Mouse (Mus musculus) layer of hippocampus, adult 8-10 months (tissue): ENCODE measurements around the gene Alg9. TPM values are rescaled to one million over a fixed set of nuclear protein-coding genes. Genes with fewer than 3 reads are reported as not detected.

Experiments
- DNase-seq, 2 experiments: peaks; one replicate each; pipeline ENCODE4 v3.0.0; 2022; ENCODE audit warnings: low spot score in 2 of 2
- total RNA-seq, 4 experiments: library from RNA; stranded (reverse); gene quantifications; 2 replicates each; pipeline ENCODE4 v1.2.4; 2022

The Alg9 gene
- total RNA-seq, 4 experiments from 2014 or later, result 21.2 to 34.8 (median 31.2) TPM

DNA sequence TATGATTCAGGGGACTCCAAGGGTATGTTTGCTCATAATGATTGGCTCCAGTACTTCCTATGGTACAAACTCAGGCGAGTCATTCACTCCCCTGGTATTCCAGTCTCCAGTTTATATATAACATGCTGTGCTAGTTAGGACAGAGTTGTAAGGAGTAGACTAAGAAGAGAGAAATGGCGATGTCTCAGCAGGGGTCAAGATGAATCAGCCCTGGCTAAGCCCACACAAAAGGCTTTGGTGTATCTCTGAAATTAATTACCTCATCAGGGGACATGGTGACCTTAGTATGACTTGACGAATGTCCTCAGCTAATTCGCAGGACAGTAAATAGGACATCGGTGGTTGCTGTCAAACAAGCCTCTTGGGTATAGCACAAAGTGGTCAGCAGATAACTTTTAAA, 18.1 kb upstream of the Alg9 start:
- DNase-seq, result no peak

DNA sequence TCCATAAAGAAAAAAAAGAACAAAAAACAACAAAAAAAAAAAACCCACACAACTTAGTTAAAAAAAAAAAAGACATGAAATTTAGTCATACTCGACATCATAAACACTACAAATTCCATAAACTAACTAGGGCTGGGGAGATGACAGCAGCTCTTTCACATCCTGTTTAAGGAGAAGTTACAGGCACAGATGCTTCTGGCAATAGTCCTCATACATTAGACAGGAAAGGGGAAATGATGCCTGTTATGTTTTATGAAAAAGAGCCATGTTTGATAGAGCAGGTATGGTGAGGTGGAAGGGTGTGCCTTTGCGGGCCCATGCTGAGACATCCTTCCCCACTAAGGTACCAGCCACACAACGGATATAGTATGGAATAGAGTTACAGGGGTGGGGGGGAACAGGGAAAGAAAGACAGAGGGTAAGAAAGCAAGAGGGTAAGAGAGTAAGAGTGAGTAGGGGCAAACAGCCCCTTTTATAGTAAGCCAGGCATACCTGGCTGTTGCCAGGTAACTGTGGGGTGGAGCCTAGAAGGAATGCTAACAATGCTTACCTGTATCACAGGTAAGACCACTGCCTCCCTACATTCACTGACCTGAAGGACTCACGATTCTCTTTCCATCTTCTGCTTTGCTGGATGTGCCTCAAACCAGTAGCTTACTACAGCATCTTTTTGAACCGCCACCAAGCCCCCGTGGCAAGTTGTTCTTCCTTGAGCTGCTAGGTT, 13.1 kb upstream of the Alg9 start:
- DNase-seq, result no peak

DNA sequence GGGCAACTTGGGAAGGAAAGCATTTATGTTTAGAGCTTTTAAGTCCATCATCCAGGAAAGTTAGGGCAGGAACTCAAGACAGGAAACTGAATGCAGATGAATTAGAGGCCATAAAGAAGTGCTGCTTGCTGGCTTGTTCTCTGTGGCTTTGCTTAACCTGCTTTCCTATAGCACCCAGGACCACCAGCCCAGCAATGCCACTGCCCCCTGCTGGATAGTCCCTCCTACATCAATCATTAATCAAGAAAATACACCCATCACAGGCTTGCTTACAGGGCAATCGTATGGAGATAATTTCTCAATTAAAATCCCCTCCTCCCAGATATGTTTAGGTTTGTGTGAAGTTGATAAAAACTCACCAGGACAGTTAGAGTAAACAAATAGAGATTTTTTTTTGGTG, 11.5 kb upstream of the Alg9 start:
- no peak for DNase-seq

DNA sequence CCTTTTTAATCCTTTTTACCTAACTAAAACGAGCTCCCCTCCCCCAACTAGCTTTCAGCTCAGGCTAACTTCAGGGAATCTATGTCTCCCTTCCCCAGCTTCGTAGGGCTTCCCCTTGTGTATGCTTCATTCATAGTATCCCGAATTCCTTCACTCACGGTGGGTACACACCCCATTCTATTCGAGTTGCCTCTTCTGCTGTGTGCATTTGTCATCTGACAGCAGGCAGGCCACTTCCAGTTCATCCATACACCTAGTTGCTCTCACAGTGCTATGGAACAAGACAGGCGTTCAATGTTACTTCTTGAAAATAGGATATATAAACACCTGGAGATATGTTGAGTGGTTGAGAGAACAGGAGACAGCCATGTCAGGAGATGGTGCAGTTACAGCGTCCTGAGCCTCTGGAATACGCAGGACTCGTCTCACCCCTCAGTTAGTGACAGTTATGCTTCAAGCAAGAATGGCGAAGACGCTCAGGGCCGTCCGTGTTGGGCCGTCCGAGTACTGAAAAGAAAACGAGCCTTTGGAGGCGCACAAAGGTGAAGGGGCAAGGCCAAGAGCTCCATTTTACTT, 7.2 kb upstream of the Alg9 start:
- no peak for DNase-seq

DNA sequence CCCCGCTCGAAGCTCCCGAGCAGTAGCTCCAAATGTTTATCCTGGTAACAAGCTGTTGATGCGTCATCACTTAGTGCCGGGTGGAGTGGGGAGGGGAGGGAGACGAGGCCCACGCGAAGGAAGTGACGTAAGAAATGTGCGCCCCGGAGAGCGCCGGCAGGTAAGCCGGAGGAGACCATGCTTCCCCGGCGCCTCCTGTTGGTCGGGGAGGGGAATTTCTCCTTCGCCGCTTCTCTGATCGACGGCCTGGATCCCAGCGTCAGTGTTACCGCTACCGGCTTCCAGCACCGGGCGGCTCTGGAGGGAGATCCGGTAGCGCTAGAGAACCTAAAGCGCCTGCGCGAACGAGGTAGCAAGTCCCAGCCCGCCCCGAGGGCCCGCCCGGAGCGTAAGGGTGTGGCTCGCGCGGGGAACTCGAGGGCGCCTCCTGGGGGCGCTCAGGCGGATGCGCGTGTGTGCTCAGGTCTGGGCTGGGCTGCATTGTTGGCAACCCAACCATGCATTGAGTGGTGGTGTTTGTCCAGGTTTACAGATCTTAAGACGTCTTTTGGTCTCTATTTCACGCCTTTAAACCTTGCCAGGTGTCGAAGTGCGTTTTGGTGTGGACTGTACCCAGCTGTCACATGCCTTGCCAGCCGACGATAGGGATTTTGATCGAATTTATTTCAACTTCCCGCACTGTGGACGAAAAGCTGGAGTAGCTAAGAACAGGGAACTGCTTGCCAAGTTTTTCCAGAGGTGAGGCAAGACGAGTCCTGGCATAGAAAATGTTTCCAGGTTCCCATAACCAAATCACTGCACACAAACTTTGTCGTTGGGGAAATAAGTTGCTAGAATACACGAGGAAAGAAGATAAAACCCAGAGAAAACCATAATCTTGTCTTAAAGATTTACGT, 6.5 kb upstream of the Alg9 start, which contains the start of gene Fdxacb1:
TSS of gene Fdxacb1 (plus strand) at position 130 of the 896 bp plus-strand sequence.
- DNase-seq, result peak; percentile 98 to 99

DNA sequence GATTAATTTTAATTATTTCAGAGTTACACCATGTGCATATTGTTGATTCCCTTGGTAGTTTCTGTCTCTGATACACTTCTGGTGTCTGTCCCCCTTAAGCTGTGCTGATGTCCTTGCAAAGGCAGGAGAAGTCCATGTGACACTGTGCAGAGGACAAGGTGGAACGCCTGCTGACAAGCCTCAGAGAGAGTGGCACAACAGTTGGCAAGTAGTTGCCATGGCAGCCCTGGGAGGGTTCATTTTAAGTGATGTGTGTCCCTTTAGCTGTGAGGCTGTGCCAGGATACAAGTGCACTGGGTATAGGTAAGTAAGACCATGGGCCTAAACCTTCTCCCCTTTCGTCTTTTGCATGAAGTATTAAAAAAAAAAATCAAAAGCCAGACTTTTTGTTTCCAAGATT, 4.8 kb upstream of the Alg9 start:
- DNase-seq, result no peak

DNA sequence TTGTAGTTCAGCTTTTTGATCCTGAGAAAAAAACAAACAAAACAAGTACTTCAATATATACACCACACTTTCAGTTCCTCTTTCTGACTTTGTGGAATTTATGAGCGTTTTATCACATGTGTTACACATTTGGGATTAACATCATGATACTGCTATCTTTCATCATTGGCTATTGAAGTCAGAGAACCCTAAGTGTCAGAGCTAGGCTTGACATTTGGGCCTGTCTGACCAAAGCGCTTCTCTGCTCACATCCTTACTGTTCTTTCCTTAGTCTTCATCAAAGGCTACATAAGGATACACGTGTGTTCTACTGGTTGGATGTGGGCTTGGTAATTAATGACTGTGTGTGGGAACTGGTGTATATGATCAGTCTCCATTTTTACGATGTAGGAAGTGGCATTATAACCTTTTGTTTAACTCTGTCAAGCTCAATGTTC, 775 bp upstream of the Alg9 start:
- no peak for DNase-seq

DNA sequence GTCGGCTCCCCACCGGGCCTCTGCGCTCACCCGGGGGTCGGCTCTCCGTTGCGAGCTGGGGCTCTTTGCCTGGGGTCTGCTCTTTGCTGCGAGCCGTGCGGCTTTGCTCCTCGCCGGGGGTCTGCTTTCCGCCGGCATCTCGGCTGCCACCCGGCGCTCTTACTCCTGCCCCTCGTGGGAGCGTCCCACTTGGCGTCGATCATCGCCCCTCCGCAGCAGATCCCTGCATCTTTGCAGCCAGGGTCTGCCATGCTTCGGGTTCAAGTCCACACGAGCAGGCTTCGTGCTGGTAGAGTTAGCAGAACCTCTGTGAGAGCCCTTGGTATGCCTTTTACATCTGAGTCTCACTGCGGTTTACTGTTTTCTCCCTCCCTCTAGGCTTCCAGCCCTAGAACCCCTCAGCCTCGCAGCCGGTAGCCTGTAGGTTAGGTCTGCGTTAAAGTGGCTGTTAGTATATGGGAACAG, 875 bp downstream of the Alg9 start:
- DNase-seq, result no peak

DNA sequence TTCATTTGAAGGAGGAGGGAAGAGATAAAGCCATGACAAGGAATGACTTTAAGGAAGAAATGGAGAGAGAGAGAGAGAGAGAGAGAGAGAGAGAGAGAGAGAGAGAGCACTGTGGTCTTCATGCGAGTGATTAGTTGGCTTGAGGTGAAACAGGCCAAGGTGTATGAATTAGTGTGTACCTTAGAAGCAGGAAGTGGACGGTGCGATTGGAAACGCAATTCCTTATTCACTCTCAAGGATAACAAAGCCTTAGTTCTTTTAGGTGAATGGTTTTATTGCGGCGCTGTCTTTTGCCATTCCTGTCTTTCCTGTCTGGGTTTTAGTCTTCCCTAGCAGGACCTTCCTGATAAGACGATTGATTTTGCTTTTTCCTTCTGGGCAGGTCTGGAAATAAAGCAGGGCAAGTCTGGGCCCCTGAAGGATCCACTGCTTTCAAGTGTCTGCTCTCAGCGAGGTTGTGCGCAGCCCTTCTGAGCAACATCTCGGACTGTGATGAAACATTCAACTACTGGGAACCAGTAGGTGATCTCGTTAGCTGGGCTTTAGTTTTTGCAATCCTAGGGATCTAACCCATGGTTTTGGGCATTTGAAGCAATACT, 1.4 kb downstream of the Alg9 start:
- no peak for DNase-seq

DNA sequence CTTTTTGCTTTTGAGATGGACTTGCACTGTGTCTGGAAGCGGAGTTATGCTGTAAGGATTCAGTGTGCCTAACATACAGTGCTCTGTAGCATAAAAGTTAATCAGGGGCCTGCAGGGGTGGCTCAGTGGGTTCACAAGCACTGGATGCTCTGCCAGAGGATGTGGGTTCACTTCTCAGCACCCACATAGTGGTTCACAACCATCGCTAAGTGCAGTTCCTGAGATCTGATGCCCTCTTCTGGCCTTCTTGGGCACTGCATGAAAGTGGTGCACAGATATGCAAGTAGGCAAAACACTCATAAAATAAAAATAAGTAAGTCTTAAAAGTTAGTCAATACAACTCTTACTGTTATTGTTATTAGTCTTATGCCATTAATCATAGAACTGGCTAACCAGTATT, 7.3 kb downstream of the Alg9 start:
- no peak for DNase-seq

DNA sequence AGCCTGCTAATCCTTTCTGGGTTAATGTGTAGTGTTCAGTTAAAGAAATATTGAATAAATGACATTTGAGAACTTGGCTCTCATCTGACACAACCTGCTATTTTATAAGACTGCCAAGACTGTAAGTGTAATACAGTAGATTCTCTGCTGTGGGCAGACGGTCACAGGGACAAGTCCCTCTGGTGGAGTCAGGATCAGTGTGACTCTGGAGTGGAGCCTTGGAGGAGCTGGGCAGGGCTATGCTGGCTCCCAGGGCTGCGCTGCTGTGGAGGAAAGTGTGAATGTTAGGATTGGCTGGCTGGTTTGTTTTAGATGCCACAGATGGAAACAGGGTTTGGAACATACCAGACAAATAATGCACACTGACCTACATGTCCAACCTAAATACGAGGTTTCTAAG, 20.4 kb downstream of the Alg9 start:
- DNase-seq, result no peak

DNA sequence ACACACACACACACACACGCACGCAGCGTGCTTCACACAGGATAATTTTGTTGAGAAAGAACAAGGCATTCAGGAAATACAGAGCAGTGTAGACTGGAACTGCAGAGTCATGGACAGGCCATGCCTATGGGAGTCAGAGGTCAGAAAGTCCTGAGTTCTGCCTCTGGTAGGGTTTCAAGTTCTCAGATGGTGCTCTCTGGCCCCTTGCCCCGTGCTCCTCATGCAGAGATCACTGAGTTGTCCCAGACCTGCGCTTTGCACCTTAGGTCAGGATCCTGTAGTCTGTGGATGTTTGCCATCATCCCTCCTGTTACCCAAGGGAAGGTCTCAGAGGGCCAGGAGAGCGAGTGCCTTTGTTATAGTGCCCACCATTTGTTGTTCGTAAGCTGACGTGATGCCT, 22.0 kb downstream of the Alg9 start:
- DNase-seq, result no peak

DNA sequence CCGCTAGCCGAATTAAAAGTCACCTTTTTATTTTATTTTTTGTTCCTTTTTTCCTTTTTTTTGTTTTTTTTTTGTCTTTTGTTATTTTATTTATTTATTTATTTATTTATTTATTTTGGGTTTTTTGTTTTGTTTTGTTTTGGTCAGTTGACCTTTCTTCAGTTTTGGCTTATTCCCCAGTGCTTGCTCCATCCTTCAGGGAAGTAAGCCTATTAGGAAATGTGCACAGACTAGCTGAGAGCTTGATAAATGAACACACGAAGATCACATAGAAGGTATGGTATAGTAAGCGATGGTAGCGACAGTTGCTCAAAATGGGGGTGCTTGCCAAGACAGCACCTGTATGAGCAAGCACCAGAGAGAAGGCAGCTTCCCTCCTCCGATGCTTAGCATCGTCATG, 22.8 kb downstream of the Alg9 start:
- no peak for DNase-seq

DNA sequence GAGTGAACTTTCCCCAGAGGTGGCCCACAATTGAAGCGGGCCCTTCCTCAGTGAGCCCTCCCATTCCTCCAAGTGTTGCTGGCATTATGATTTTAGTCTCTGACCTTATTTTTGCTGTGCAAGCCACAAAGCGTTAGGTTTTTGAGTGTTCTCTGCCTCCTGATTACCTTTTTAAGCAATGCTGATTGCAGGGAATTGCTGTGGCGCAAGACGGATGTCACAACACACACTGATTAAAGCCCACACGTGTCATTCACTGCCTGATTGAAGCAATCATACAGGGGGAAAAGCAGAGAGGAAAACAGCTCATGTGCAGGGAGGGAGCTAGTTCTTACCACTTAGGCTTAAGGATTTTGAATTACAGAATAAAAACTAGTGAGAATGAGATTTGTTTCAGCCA, 23.5 kb downstream of the Alg9 start:
- DNase-seq, result no peak

DNA sequence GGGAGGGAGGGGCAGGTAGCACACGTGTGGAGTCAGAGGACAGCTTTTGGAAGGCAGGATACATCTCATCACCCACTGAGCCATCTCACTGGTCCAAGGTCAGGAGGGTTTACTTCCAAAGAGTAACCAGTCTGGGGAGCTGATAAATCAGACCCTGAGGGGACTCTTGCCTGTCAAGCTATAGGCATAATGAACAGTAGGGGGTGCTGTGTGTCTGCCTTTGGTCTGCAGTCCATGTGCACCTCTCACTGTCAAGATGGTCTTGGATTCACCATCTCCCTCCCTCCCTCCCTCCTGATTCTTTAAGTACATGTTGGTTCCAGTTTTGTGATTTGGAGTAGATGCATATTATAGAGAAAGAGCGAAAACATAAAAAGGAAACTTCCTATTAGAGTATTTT, 26.2 kb downstream of the Alg9 start:
- no peak for DNase-seq

DNA sequence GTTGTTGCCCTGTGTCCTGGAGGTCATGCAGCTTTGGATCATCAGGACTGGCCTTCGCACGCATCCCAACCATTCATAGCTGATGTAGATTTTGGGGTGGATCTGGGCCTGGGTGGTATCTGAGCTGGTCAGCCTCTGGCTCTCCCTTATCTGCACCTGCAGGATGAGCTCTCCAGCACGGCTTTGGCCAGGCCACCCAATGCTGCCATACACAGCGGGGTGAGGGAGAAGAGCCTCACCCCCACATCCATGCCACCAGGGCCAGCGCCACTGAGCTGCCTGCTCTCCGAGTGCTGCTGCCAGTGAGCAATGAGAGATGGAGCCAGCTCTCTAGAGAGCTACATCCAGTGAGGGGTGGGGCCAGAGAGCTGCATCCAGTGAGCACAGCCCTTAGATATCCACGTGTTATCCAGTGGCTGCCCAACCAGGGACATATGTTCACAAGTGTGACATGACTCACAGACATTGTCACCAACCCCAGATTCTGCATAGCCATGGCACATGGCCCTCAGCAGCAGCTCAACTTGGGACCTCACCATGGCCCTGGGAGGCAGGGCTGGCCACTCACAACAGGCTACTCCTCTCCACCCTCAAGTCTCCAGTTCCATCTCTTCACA, 28.3 kb downstream of the Alg9 start:
- DNase-seq, result no peak

DNA sequence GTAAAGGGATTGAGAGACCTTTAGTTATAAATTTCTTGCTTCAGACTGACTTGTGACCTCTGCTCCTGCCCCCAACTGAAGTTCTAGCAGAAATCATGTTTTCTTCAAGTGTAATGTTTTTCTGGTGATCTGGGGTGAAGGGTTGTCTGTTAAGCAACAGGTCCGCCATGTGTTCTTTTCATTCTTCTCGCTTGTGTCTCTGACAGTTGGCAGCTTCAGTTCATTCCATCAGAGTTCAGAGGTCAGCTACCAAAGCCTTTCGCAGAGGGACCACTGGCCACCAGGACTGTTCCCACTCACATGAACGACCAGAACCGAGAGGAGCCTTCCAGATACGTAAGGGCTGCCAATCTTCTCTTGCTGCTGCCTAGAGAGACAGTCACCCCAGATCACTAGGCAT, 33.7 kb downstream of the Alg9 start:
- DNase-seq, result no peak

DNA sequence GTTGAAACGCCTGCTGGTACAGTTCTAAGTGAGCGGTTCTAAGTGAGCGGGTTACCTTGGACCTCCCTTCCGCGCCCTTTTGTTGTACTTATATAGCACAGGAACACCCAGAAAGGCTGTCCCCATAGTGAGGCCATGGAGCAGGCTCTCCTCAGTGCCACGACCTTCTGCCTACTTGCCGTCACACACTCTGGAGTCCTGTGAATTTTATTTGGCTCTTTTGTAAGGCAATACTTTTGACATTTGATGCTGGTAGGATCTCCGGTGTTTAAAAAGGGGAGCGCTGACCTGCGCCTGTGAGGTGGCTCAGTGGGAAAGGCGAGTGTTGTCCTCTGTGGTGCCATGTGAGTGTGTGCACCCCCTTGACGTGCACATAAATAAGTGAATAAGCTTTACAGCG, 34.3 kb downstream of the Alg9 start:
- DNase-seq, result no peak

DNA sequence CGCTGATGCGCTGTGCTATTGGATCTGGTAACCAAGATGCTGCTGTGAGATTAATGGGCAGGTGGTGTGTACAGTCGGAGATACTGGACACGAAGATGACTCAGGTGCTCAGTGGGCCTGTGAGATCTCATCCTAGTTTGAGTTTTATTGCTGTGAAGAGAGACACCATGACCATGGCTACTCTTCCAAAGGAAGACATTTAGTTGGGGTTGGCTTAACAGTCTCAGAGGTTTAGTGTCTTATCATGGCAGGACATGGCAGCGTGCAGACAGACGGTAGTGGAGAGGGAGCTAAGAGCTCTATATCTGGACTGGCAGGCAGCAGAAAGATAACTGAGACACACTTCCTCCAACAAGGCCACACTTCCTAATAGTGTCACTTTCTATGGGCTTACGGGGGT, 36.4 kb downstream of the Alg9 start:
- DNase-seq, result no peak

DNA sequence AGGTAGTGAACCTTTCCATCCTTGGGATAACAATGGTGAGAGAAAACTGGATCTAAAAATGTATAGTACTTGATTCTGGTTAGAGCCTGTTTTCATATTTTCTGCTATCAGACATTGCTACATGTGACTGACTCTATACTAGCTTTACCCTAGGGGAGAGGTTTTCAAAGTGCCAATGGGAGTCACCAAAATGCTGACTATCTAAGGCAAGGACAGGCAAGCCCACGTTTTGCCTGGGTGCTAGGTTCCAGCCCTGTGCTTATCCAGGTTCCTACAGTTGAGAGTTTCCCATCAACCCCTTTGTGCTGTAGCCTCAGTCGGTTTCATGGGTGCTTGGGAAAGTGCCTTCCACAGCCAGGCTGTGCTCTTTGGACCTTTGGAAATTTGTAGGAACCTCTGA, 36.9 kb downstream of the Alg9 start:
- DNase-seq, result no peak

DNA sequence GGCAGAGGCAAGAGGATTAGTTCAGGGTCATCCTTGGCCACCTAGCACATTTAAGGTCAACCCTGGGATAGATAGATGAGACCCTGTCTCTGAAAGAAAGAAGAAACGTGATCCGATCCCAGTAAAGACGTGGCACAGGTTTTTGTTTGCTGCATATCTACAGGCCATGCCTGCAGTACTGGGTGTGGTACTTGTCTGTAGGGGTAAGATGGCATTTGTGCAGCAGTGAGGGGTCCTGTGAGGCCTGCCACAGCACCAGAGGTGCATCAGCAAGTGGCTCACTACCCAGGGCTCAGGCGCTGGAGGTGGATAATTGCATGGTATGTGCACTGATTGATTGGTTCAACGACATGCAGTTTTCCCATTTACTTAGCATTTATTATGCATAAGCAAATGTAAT, 39.0 kb downstream of the Alg9 start:
- DNase-seq, result no peak
